26 mouse cellular contexts compared by ENCODE assay signal in the genomic region with DNA sequence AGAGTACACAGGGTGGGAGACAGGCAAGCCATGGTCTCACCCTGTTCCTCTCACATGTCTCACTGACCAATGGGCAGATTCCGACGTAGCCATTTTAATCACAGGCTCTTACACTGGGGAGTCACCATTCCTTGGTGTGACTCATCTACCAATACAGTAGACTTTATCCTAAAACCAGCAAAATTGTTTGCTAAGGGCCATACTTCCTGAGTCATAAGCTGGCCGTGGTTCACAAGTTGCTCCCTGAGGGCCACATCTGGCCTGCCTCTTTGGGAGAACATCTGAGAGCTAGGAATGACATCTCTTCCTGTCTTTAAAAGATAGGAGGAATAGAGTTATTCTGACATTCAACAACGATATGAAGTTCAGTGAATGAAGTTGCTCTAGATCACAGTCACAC. TPM values are rescaled to one million over a fixed set of nuclear protein-coding genes. Genes with fewer than 3 reads are reported as not detected.
DNase-seq lines count a peak whose midpoint lies in the region; ATAC-seq and TF ChIP-seq lines count a peak whose summit lies in the region.
"Had no signal": no experiment of that assay in that cellular context is flagged by ENCODE, and none has a peak within 500 bp of the region (broad histone marks: within the 10 kb centered on the region; RNA-seq: fewer than 3 reads in every experiment).

No protein-coding gene starts in this region.

- H3K27ac ChIP-seq in heart, embryonic 11.5 days (ENCODE audit: low read depth, low read length): no peak overlapping the region
- H3K27ac ChIP-seq in stomach, postnatal 0 days (replicated peaks): no peak overlapping the region
- H3K27ac ChIP-seq: embryonic facial prominence, embryonic 10.5 days; forebrain, embryonic 10.5 days; hindbrain, embryonic 15.5 days; limb, embryonic 12.5 days; liver, embryonic 12.5 days; neural tube, embryonic 12.5 days had no signal

- no peak overlapping the region for H3K4me2 ChIP-seq in heart, embryonic 11.5 days
- H3K4me2 ChIP-seq in stomach, postnatal 0 days (replicated peaks; ENCODE audit: low read depth): no peak overlapping the region
- H3K4me2 ChIP-seq: hindbrain, embryonic 15.5 days; limb, embryonic 12.5 days; liver, embryonic 12.5 days; neural tube, embryonic 12.5 days had no signal

- no peak overlapping the region for H3K4me3 ChIP-seq in heart, embryonic 11.5 days (ENCODE audit: low read depth, low read length)
- no peak overlapping the region for H3K4me3 ChIP-seq in stomach, postnatal 0 days (ENCODE audit: low read depth, low read length)
- H3K4me3 ChIP-seq: embryonic facial prominence, embryonic 10.5 days; forebrain, embryonic 10.5 days; hindbrain, embryonic 15.5 days; limb, embryonic 12.5 days; liver, embryonic 12.5 days; neural tube, embryonic 12.5 days had no signal

- WGBS in heart, embryonic 11.5 days (ENCODE audit: insufficient replicate concordance): 77% methylated on average over 4 of the region's 4 CpGs
- WGBS in stomach, postnatal 0 days: 72% methylated on average over 4 of the region's 4 CpGs

- H3K27me3 ChIP-seq in heart, embryonic 11.5 days (ENCODE audit: control insufficient read depth, insufficient read depth, low read length): no peaks in the 10 kb centered on the region
- no peaks in the 10 kb centered on the region for H3K27me3 ChIP-seq in stomach, postnatal 0 days (ENCODE audit: control insufficient read depth, insufficient read depth, low read length)
- H3K27me3 ChIP-seq: hindbrain, embryonic 15.5 days; limb, embryonic 12.5 days; liver, embryonic 12.5 days; neural tube, embryonic 12.5 days had no signal

- peaks cover 5% of the 10 kb centered on the region; the same call in 1 of the 2 replicates for H3K36me3 ChIP-seq in heart, embryonic 11.5 days (ENCODE audit: control insufficient read depth, insufficient read depth, low read length)
- H3K36me3 ChIP-seq in stomach, postnatal 0 days (ENCODE audit: control insufficient read depth, insufficient read depth, low read length): no peaks in the 10 kb centered on the region
- H3K36me3 ChIP-seq: limb, embryonic 12.5 days; neural tube, embryonic 12.5 days had no signal

- TF ChIP-seq EP300 in stomach, postnatal 0 days (optimal IDR thresholded peaks at IDR 0.05): no peak

- H3K9ac ChIP-seq in heart, embryonic 11.5 days (ENCODE audit: low read depth, low read length): no peak overlapping the region
- no peak overlapping the region for H3K9ac ChIP-seq in stomach, postnatal 0 days (ENCODE audit: low read length)
- H3K9ac ChIP-seq: hindbrain, embryonic 15.5 days; limb, embryonic 12.5 days; liver, embryonic 12.5 days; neural tube, embryonic 12.5 days had no signal

- H3K9me3 ChIP-seq in heart, embryonic 11.5 days (replicated peaks; ENCODE audit: control insufficient read depth, low read length): no peaks in the 10 kb centered on the region
- H3K9me3 ChIP-seq in stomach, postnatal 0 days (ENCODE audit: control insufficient read depth, low read length): no peaks in the 10 kb centered on the region
- H3K9me3 ChIP-seq: embryonic facial prominence, embryonic 10.5 days; forebrain, embryonic 10.5 days; hindbrain, embryonic 15.5 days; limb, embryonic 12.5 days; liver, embryonic 12.5 days; neural tube, embryonic 12.5 days had no signal

- TF ChIP-seq CTCF in stomach, postnatal 0 days (IDR thresholded peaks at IDR 0.05; ENCODE audit: low read depth): no peak

- DNase-seq in gastrocnemius, adult 18-20 months (ENCODE audit: low spot score): peak; percentile 36
- DNase-seq in gastrocnemius, postnatal 10 days: no peak
- DNase-seq in heart, adult 8-10 months (ENCODE audit: low spot score): peak; percentile 58
- DNase-seq in heart, adult 9 months (ENCODE audit: low spot score in 2 of 2): peak; percentile 43 to 56
- DNase-seq in stomach, postnatal 0 days (ENCODE audit: low spot score): peak; percentile 30
- no peak for DNase-seq in lung, postnatal 25 days (ENCODE audit: low spot score)
- no peak for DNase-seq in layer of hippocampus, postnatal 14 days (ENCODE audit: low spot score in 2 of 2)
- DNase-seq: adrenal gland, postnatal 14 days; B cell, adult 2 months; cerebellum, adult 9-11 months; kidney, adult 8-10 months; kidney, postnatal 10 days; layer of hippocampus, postnatal 36 days; lung, adult 18-20 months; lung, postnatal 36 days; midbrain, embryonic 14.5 days; right cerebral cortex, postnatal 14 days; thymus, postnatal 4 days had no signal

- H3K4me1 ChIP-seq in heart, embryonic 11.5 days (ENCODE audit: control insufficient read depth, insufficient read depth, low read length): peaks cover 13% of the 10 kb centered on the region; the same call in 1 of the 2 replicates
- no peaks in the 10 kb centered on the region for H3K4me1 ChIP-seq in stomach, postnatal 0 days (replicated peaks; ENCODE audit: control insufficient read depth, insufficient read depth)

- no peak for ATAC-seq in heart, embryonic 11.5 days (replicated peaks; ENCODE audit: insufficient number of reproducible peaks, low FRiP score, low TSS enrichment)
- peak; percentile 47 for ATAC-seq in stomach, postnatal 0 days (ENCODE audit: low FRiP score, low TSS enrichment)
- ATAC-seq: forebrain, embryonic 16.5 days; liver, embryonic 12.5 days had no signal

RNA-seq across cellular contexts. Expression of gene Sri, which starts 7.9 kb away (rescaled TPM):
- total RNA-seq in gastrocnemius, adult 18-20 months (2021): 10 to 100 TPM; 11.3 to 18.0 TPM
- total RNA-seq in gastrocnemius, postnatal 10 days (2021): 10 to 100 TPM; 43.7 to 51.3 TPM
- 10 to 100 TPM; 68.6 to 86.7 (median 75.1) TPM for total RNA-seq in heart, adult 8-10 months (2022)
- polyA plus RNA-seq in heart, embryonic 11.5 days (2014; fragmentation: Nextera tagmentation; extraction: Ambion mirVana): 263 and 279 TPM in 2 replicates
- 396 and 411 TPM in 2 replicates for polyA plus RNA-seq in stomach, postnatal 0 days (2015; fragmentation: Nextera tagmentation; extraction: Ambion mirVana)
- 100 to 1,000 TPM in 1 of 2 experiments, 10 to 100 TPM in 1; 99.5 to 108 TPM for total RNA-seq in layer of hippocampus, postnatal 14 days (2021)

Comparison
In these comparisons a context has a peak if more than half of its experiments do, and no peak if none do; other contexts are left out.
1. DNase-seq: peak in gastrocnemius, adult 18-20 months (single experiment), heart, adult 8-10 months (single experiment), heart, adult 9 months (2 of 2) and stomach, postnatal 0 days (single experiment); none in gastrocnemius, postnatal 10 days (single experiment), lung, postnatal 25 days (single experiment) and layer of hippocampus, postnatal 14 days (0 of 2).